Mouse (Mus musculus) mouse trophoblast stem cell (cell line): ENCODE measurements at regions not wholly inside any gene's neighbourhood (a gene's known extent, or its start where the extent isn't known, plus 50 kb on each side); places are given as distances from the start of the nearest gene placed in this dataset.

Experiments
- in situ Hi-C, 2 experiments: fragments of 300-500 bp; cut with MseI, MboI; formaldehyde crosslinking; loops; 2 replicates in 1 of 2; 3 replicates in 1 of 2; pipeline ENCODE4 v1.15.1; 2025

- in situ Hi-C loops = no loop called here
Observed at GRCm38 (mm10) chr7:74693049-74693448, 138.5 kb upstream of the Slco3a1 start.

GRCm38 (mm10) chr7:74690706-74691105 is 136.1 kb upstream of the Slco3a1 start:
- in situ Hi-C loops = no loop called here

- in situ Hi-C loops = no loop called here
Observed at GRCm38 (mm10) chr7:74688116-74688702, 133.6 kb upstream of the Slco3a1 start.

- in situ Hi-C loops = no loop called here
Observed at GRCm38 (mm10) chr7:74687303-74688115, 132.9 kb upstream of the Slco3a1 start.

GRCm38 (mm10) chr7:74683979-74684378 is 129.4 kb upstream of the Slco3a1 start:
- in situ Hi-C loops = no loop called here

- in situ Hi-C loops = no loop called here
Observed at GRCm38 (mm10) chr7:74673626-74674295, 119.2 kb upstream of the Slco3a1 start.

- in situ Hi-C loops = no loop called here
Observed at GRCm38 (mm10) chr7:74669110-74669509, 114.5 kb upstream of the Slco3a1 start.

GRCm38 (mm10) chr7:74667106-74667505 is 112.5 kb upstream of the Slco3a1 start:
- in situ Hi-C loops = no loop called here

GRCm38 (mm10) chr7:74663820-74664219 is 109.2 kb upstream of the Slco3a1 start:
- in situ Hi-C loops = no loop called here

- in situ Hi-C loops = no loop called here
Observed at GRCm38 (mm10) chr7:74647310-74647709, 92.7 kb upstream of the Slco3a1 start.

GRCm38 (mm10) chr7:74640171-74640570 is 85.6 kb upstream of the Slco3a1 start:
- in situ Hi-C loops = no loop called here

GRCm38 (mm10) chr7:74632217-74632616 is 77.6 kb upstream of the Slco3a1 start:
- in situ Hi-C loops = no loop called here

- in situ Hi-C loops = no loop called here
Observed at GRCm38 (mm10) chr7:74628799-74629468, 74.4 kb upstream of the Slco3a1 start.
